Mouse (Mus musculus) brain, adult 10 weeks (tissue): Measurements from ENCODE around the gene Tspan7. TPM values are rescaled to one million over a fixed set of nuclear protein-coding genes. Genes with fewer than 3 reads are reported as not detected.

Source experiments
- polyA plus RNA-seq: library from polyadenylated mRNA; stranded (reverse); fragments of 350-450 nt; fragmentation: Illumina TruSeq; extraction: RNeasy Lipid Tissue Mini Kit (QIAGEN cat#74804); gene quantifications from one replicate; pipeline ENCODE4 v1.2.3, GENCODE M21; 2015; ENCODE audit warnings: low read depth, low replicate concordance

Gene Tspan7
- 1,475 TPM for polyA plus RNA-seq

DNA sequence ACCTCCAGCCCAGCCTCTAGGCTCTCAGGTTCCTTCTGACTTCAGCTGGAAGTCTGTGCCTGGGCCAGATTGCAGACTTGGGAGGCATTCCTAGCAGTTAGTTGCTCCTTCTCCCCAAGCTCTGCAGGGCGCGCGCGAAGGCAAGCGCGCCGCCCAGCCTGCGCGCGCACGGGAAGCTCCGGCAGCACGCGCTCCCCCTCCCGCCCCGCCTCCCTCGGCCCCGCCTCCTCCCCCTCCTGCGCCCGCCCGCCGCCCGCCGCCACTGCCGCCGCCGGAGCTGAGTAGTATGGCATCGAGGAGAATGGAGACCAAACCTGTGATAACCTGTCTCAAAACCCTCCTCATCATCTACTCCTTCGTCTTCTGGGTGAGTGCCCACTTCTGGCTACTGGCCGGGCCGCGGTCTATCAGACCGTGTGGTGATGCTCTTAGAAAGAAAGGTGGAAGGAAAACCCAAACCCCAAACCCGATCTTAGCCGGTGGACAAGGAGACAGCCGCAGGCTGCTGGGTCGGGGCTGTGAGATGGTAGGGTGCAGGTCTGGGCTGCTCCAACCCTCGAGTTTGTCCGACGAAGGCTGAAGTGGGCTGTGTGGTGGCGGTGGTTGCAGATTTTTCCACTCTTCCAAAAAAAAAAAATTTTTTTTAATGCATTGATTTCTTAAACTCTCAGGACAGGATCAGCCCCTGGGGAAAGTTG is at the start of gene Tspan7:
Gene Tspan7, plus strand, starts transcription at position 287 of the 698 bp plus-strand sequence.

Other genes starting within 250 kb of the Tspan7 start
- gene Otc, start 232.9 kb upstream of the Tspan7 start, polyA plus RNA-seq = not detected
- 120 TPM for gene Mid1ip1, start 229.9 kb downstream of the Tspan7 start, polyA plus RNA-seq